Mouse (Mus musculus) kidney, postnatal 14 days (tissue): ENCODE data around the gene Plekhg4.

Experiments
- DNase-seq: peaks from one replicate; pipeline ENCODE4 v3.0.0; 2022; ENCODE audit warnings: mixed read lengths

Plekhg4 gene

GRCm38 (mm10) chr8:105349096-105349771, 23.8 kb upstream of the Plekhg4 start:
- DNase-seq = peak; percentile 35

GRCm38 (mm10) chr8:105350186-105350585, 22.9 kb upstream of the Plekhg4 start:
- no peak for DNase-seq

- no peak for DNase-seq
These were observed 19.4 kb upstream of the Plekhg4 start for GRCm38 (mm10) chr8:105353583-105354135.

GRCm38 (mm10) chr8:105354549-105354948, 18.5 kb upstream of the Plekhg4 start:
- DNase-seq = no peak

- DNase-seq = peak; percentile 65
These were observed 17.7 kb upstream of the Plekhg4 start for GRCm38 (mm10) chr8:105355179-105356024.

- DNase-seq = no peak
These were observed 16.4 kb upstream of the Plekhg4 start for GRCm38 (mm10) chr8:105356681-105357080.

GRCm38 (mm10) chr8:105359208-105359607, 13.9 kb upstream of the Plekhg4 start:
- no peak for DNase-seq

- DNase-seq = no peak
These were observed 13.4 kb upstream of the Plekhg4 start for GRCm38 (mm10) chr8:105359646-105360045.

GRCm38 (mm10) chr8:105361751-105362702, 11.0 kb upstream of the Plekhg4 start:
- DNase-seq = peak; percentile 79

GRCm38 (mm10) chr8:105367107-105367506, 6.0 kb upstream of the Plekhg4 start:
- no peak for DNase-seq

GRCm38 (mm10) chr8:105372473-105372872, 601 bp upstream of the Plekhg4 start:
- DNase-seq = no peak

GRCm38 (mm10) chr8:105374513-105374966, 1.5 kb downstream of the Plekhg4 start:
- DNase-seq = no peak

GRCm38 (mm10) chr8:105378673-105379072, 5.6 kb downstream of the Plekhg4 start:
- DNase-seq = peak; percentile 88

GRCm38 (mm10) chr8:105380308-105380707, 7.2 kb downstream of the Plekhg4 start:
- no peak for DNase-seq

GRCm38 (mm10) chr8:105384070-105384469, 11.0 kb downstream of the Plekhg4 start:
- DNase-seq = no peak

GRCm38 (mm10) chr8:105387151-105387550, 14.1 kb downstream of the Plekhg4 start:
- peak; percentile 76 for DNase-seq

GRCm38 (mm10) chr8:105389096-105389495, 16.0 kb downstream of the Plekhg4 start:
- no peak for DNase-seq

GRCm38 (mm10) chr8:105393089-105393787, 20.2 kb downstream of the Plekhg4 start:
- no peak for DNase-seq

- no peak for DNase-seq
These were observed 20.8 kb downstream of the Plekhg4 start for GRCm38 (mm10) chr8:105393915-105394314.

GRCm38 (mm10) chr8:105397747-105398146, 24.7 kb downstream of the Plekhg4 start:
- DNase-seq = peak; percentile 79

GRCm38 (mm10) chr8:105400016-105400415, 26.9 kb downstream of the Plekhg4 start:
- no peak for DNase-seq

- DNase-seq = no peak
These were observed 30.4 kb downstream of the Plekhg4 start for GRCm38 (mm10) chr8:105403467-105403866.
